Mouse (Mus musculus): ENCODE data around the gene Adnp.

Gene Adnp

GRCm38 (mm10) chr2:168170167-168170685 is 36.7 kb downstream of the Adnp start:
- POLR2A ChIA-PET = interaction anchor here in 3 of 4 experiments (0.6 to 7.7 kb wide), 36 partner anchors 9 to 1611 kb away, joined by 3 to 169 read pairs (median 4); partner anchors contain the start of genes Adnp (in 2 of the 3), Dpm1 (in 2 of the 3), Mocs3 (in 2 of the 3) and Gm20716 (in 1 of the 3)

GRCm38 (mm10) chr2:168169800-168170113 is 37.2 kb downstream of the Adnp start:
- POLR2A ChIA-PET = interaction anchor here in 3 of 4 experiments (0.6 to 7.7 kb wide), 39 partner anchors 9 to 1611 kb away, joined by 3 to 169 read pairs (median 4); partner anchors contain the start of genes Adnp (in 2 of the 3), Dpm1 (in 2 of the 3), Mocs3 (in 2 of the 3) and Gm20716 (in 1 of the 3)
- CTCF ChIA-PET = interaction anchor here in 3 of 4 experiments (0.9 to 3.5 kb wide), 11 partner anchors 9 to 56 kb away, joined by 3 to 28 read pairs (median 5); partner anchors contain the start of gene Adnp (in 1 of the 3)

More at GRCm38 (mm10) chr2:168170167-168170685, 36.7 kb downstream of the Adnp start:
- CTCF ChIA-PET = interaction anchor here in 3 of 4 experiments (0.9 to 3.5 kb wide), 9 partner anchors 10 to 57 kb away, joined by 3 to 28 read pairs (median 7); partner anchors contain the start of gene Adnp (in 1 of the 3)

- ChIA-PET POLR2A (interaction anchor here in 3 of 4 experiments (0.6 to 7.7 kb wide), 35 partner anchors 9 to 1612 kb away, joined by 3 to 169 read pairs (median 4); partner anchors contain the start of genes Adnp (in 2 of the 3), Dpm1 (in 2 of the 3), Mocs3 (in 2 of the 3) and Gm20716 (in 1 of the 3)), CTCF (interaction anchor here (0.9 to 3.5 kb wide), 12 partner anchors 9 to 52 kb away, joined by 3 to 28 read pairs (median 5); partner anchors contain the start of gene Adnp (in 1 of the 4))
Measured at GRCm38 (mm10) chr2:168168892-168169799, 37.8 kb downstream of the Adnp start.

DNA sequence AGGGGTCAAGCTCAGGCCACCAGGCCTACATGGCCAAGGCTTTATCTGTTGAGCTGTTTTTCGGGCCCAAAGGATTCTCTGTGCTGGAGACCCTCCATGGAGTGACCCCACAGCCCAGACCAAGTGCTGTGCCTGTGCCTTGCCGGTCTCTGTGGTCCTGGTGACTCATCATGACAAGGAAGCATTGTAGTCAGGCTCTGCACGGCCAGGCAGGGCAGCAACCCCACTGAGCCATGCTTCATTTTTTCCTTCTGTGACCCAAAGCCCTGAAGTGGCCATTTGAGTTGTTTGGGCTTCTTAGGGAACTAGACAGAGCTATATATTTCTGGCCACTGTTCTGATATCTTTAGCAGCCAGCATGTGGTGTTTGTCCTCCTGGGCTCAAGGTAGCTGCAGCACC is 39.1 kb downstream of the Adnp start:
- ChIA-PET POLR2A (interaction anchor here in 3 of 4 experiments (0.9 to 7.7 kb wide), 14 partner anchors 9 to 65 kb away, joined by 3 to 169 read pairs (median 4); partner anchors contain the start of gene Adnp (in 1 of the 3)), CTCF (interaction anchor here in 2 of 4 experiments (0.7 to 1.3 kb wide), 5 partner anchors 13 to 101 kb away, joined by 3 to 5 read pairs (median 3); no protein-coding TSS in a partner anchor)

GRCm38 (mm10) chr2:168166750-168167460 is 40.0 kb downstream of the Adnp start:
- ChIA-PET POLR2A (interaction anchor here in 3 of 4 experiments (0.9 to 7.7 kb wide), 13 partner anchors 8 to 66 kb away, joined by 3 to 169 read pairs (median 3); partner anchors contain the start of gene Adnp (in 1 of the 3)), CTCF (interaction anchor here in 2 of 4 experiments (1.0 kb wide), 2 partner anchors 13 kb away, joined by 3 read pairs; no protein-coding TSS in a partner anchor)

GRCm38 (mm10) chr2:168161978-168162377 is 44.9 kb downstream of the Adnp start:
- CTCF ChIA-PET = interaction anchor here in 2 of 4 experiments (0.6 to 2.7 kb wide), 4 partner anchors 8 to 271 kb away, joined by 3 to 20 read pairs (median 4); no protein-coding TSS in a partner anchor
- POLR2A ChIA-PET = interaction anchor here in 2 of 4 experiments (0.6 to 13.3 kb wide), 28 partner anchors 8 to 420 kb away, joined by 3 to 169 read pairs (median 6); partner anchors contain the start of gene Adnp (in 1 of the 2)

- ChIA-PET CTCF (interaction anchor here in 2 of 4 experiments (0.6 to 1.7 kb wide), 4 partner anchors 8 to 270 kb away, joined by 3 to 9 read pairs (median 3); no protein-coding TSS in a partner anchor), POLR2A (interaction anchor here in 2 of 4 experiments (0.6 to 13.3 kb wide), 27 partner anchors 8 to 420 kb away, joined by 3 to 169 read pairs (median 8); partner anchors contain the start of gene Adnp (in 2 of the 2))
Measured at GRCm38 (mm10) chr2:168161514-168161971, 45.4 kb downstream of the Adnp start.

GRCm38 (mm10) chr2:168160370-168160930 is 46.5 kb downstream of the Adnp start:
- POLR2A ChIA-PET = interaction anchor here in 3 of 4 experiments (0.8 to 13.3 kb wide), 31 partner anchors 9 to 80 kb away, joined by 3 to 169 read pairs (median 13); partner anchors contain the start of genes Adnp (in 2 of the 3) and Pard6b (in 1 of the 3)
- CTCF ChIA-PET = interaction anchor here in 2 of 4 experiments (0.7 to 1.7 kb wide), 2 partner anchors 9 to 32 kb away, joined by 3 to 9 read pairs; no protein-coding TSS in a partner anchor

- POLR2A ChIA-PET = interaction anchor here in 3 of 4 experiments (0.6 to 13.3 kb wide), 55 partner anchors 10 to 270 kb away, joined by 3 to 169 read pairs (median 5); partner anchors contain the start of genes Adnp (in 2 of the 3), Dpm1 (in 1 of the 3), Gm20716 (in 1 of the 3) and Mocs3 (in 1 of the 3)
- CTCF ChIA-PET = interaction anchor here (0.6 to 2.0 kb wide), 17 partner anchors 11 to 100 kb away, joined by 3 to 15 read pairs (median 4); partner anchors contain the start of gene Adnp (in 1 of the 4)
Measured at GRCm38 (mm10) chr2:168158911-168159711, 47.8 kb downstream of the Adnp start.

DNA sequence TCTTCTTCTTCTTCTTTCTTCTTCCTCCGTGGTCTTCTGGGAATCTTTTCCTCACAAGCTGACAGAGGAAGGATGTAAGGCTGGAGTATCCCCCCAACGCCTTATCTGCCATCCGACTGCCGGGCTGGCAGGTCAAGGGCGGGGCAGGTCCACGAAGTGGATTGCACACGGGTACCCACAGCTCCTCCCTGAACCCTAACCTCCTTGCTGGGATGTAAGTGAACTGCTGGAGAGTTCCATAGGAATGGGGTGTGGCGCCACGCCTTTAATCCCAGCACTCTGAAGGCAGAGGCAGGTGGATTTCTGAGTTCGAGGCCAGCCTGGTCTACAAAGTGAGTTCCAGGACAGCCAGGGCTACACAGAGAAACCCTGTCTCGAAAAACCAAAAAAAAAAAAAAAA is 48.9 kb downstream of the Adnp start:
- CTCF ChIA-PET = interaction anchor here in 2 of 4 experiments (0.6 to 2.0 kb wide), 7 partner anchors 12 to 99 kb away, joined by 4 to 12 read pairs (median 6); no protein-coding TSS in a partner anchor
- POLR2A ChIA-PET = interaction anchor here in 3 of 4 experiments (0.7 to 13.3 kb wide), 35 partner anchors 10 to 169 kb away, joined by 3 to 169 read pairs (median 9); partner anchors contain the start of genes Adnp (in 2 of the 3) and Pard6b (in 1 of the 3)

GRCm38 (mm10) chr2:168156361-168156760 is 50.6 kb downstream of the Adnp start:
- ChIA-PET CTCF (interaction anchor here in 1 of 4 experiments (0.6 to 1.3 kb wide), 4 partner anchors 15 to 122 kb away, joined by 3 read pairs; no protein-coding TSS in a partner anchor), POLR2A (interaction anchor here in 3 of 4 experiments (0.7 to 13.3 kb wide), 25 partner anchors 8 to 98 kb away, joined by 3 to 169 read pairs (median 11); partner anchors contain the start of gene Adnp (in 2 of the 3))

DNA sequence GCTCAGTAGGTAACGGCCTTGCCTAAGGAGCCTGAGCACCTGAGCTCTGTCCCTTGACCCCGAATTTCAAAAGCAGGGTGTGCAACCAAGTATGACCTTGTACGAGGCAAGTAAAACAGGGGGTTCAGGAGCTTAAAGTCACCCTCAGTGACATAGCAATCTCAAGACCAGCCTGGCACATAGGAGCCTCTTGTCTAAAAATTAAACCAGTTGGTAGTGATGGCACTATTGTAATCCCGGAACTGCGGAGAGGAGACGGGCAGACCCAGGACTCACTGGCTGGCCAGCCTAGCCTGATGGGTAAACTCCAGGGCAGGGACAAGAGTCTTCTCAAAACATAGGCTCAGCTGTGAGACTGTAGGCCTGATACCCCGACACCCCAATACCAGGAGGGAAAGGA is 51.2 kb downstream of the Adnp start:
- ChIA-PET POLR2A (interaction anchor here in 2 of 4 experiments (0.7 to 13.3 kb wide), 23 partner anchors 9 to 77 kb away, joined by 3 to 169 read pairs (median 15); partner anchors contain the start of genes Adnp (in 1 of the 2) and Pard6b (in 1 of the 2)), CTCF (interaction anchor here in 2 of 4 experiments (1.0 to 3.8 kb wide), 5 partner anchors 27 to 44 kb away, joined by 3 to 40 read pairs (median 16); no protein-coding TSS in a partner anchor)

DNA sequence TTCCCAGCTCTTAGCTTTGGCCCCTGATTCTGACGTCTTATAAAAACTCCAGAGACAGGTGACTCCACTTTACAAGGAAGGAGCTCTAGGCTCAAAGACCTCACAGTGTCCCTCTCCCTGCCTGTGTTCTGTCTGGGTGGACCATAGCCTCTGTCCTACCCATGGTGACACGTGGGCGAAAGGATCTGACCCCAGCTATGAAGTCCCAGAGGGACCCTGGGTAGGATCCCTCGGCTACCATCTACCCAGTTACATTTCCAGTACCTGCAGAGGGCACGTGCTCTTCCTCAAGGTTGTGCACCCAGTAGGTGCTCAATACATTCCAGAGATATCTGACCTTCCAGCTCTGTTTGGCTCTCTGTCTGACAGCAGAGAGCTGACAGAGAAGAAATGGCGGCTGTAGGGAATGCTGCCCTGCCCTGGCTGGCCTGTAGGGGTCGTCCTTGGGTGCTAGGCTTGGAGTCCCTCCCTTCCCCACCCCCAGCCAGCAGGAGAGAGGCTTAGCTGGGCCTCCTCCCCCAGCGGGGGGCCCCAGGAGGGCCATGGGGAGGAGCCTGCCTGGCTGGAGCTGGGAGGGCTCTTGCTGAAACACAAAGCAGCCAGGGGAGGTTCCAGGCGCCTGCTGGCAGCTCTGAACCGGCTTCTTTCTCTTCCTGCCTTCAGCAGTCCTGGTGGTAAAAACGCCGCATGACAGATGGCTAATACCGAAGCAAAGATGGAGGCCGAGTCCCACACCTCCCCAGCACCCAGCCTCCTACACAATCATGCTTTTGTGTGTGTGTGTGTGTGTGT is 52.6 kb downstream of the Adnp start:
- ChIA-PET POLR2A (interaction anchor here (0.6 to 13.3 kb wide), 83 partner anchors 8 to 852 kb away, joined by 3 to 169 read pairs (median 5); partner anchors contain the start of genes Adnp (in 3 of the 4), Dpm1 (in 3 of the 4), Mocs3 (in 3 of the 4) and Gm20716 (in 1 of the 4)), CTCF (interaction anchor here (0.6 to 3.8 kb wide), 86 partner anchors 9 to 852 kb away, joined by 3 to 69 read pairs (median 4); partner anchors contain the start of genes Adnp (in 2 of the 4), Atp9a (in 1 of the 4) and Pard6b (in 1 of the 4))

DNA sequence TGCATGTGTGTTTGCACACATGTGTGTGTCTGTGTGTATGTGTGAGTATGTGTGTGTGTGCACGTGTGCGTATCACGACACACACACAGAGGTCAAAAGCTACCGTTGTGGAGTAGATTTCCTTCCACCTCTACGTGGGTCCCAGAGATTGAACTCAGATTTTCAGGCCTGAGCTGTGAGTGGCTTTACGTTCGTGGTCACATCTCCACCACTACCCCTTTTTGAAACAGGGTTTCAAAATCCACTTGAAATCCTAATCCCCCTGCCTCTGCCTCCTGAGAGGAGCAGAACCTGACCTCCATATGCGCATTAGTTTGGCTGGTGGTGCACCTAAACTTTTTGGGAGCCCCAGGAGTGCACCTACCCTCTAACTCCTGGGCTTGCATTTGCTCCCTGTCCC is 57.7 kb downstream of the Adnp start:
- POLR2A ChIA-PET = interaction anchor here in 2 of 4 experiments (0.6 to 7.4 kb wide), 22 partner anchors 9 to 65 kb away, joined by 3 to 49 read pairs (median 4); partner anchors contain the start of gene Adnp (in 1 of the 2)
- CTCF ChIA-PET = interaction anchor here in 3 of 4 experiments (0.5 to 1.6 kb wide), 5 partner anchors 8 to 32 kb away, joined by 3 to 5 read pairs (median 3); no protein-coding TSS in a partner anchor

All from embryonic stem cell, embryonic (primary cell).